Mouse (Mus musculus) kidney, adult 2 months (tissue): ENCODE data around the gene Smim24.

Experiments used
- CTCF ChIP-seq: fragments of 200-500 bp; conservative IDR thresholded peaks from 2 replicates; pipeline ENCODE4 v1.5.1; 2011; ENCODE audit warnings: low read depth, mild to moderate bottlenecking, control low read depth, low read length, moderate library complexity, mixed read lengths; ENCODE audit not compliant: insufficient read depth, insufficient read length
- POLR2A ChIP-seq: fragments of 200-500 bp; IDR thresholded peaks from one replicate; pipeline ENCODE4 v1.6.1; 2011; ENCODE audit warnings: low read depth, low read length, control low read depth

DNA sequence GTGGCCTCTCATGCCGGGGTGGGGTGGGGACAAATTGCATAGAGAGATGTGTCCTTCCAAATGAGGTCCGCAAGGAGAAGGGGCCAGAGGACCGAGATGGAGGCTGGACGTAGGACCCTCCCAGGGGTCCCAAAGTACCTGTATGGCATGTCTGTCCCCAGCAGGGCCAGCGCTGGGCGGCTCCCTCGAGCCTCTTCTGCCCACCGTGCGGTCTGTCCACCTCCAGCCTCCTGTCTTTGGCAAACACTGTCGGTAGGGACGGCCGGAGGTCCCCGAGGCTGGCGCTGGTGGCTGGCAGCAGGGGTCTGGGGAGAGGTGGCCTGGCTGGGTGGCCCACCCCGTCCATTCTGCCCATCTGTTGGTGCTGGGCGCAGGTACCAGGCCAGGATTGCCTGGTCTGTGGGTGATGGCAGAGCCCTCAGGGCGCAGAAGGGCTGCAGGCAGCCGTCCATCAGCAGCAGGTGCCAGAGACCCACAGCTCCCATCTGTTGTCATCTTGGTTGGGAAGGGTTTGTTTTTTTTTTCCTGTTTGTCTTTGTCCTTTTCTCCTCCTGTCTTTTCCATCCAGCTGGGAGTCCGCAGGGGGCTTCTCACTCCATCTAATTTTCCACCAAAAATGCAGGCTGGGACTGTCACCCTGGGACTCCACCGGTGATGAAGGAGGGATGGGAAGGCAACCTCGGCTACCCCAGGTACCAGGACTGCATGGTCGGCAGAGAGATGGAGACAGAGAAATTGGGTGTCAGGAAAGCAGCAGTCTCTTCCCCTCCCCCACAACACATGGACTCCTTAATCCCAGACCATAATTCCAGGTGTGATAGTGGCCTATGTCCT, 7.7 kb downstream of the Smim24 start:
- TF ChIP-seq POLR2A (no peak), CTCF (no peak)
